Mouse (Mus musculus) hematopoietic stem cell, adult 5-6 weeks (primary cell): Measurements from ENCODE around the gene Gm17622. TPM values are rescaled to one million over a fixed set of nuclear protein-coding genes. Genes with fewer than 3 reads are reported as not detected.

Source experiments
- ATAC-seq, 2 experiments: fragments of 125-278 bp in 1 of 2; replicated peaks in 1 of 2; 2 replicates each; pipeline ENCODE4 v1.8.0; 2016 to 2017; ENCODE audit warnings: inconsistent platforms in 2 of 2, mild to moderate bottlenecking in 2 of 2, moderate number of reproducible peaks in 2 of 2, low read depth in 1 of 2, moderate TSS enrichment in 1 of 2; ENCODE audit not compliant: low FRiP score in 2 of 2, poor library complexity in 2 of 2, severe bottlenecking in 2 of 2, insufficient read depth in 1 of 2, low TSS enrichment in 1 of 2
- total RNA-seq: library from RNA; stranded (forward); fragments of 172-1452, 232-1000 nt; gene quantifications from 2 replicates; pipeline ENCODE4 v1.2.3, GENCODE M21; 2017

The Gm17622 gene
- total RNA-seq, 1 experiment from 2014 or later: not detected

- ATAC-seq: no peak
Measured at GRCm38 (mm10) chr13:96538103-96538502, 47.6 kb downstream of the Gm17622 start.

Other genes with a start within 250 kb of the Gm17622 start
- gene Poc5, start 102.4 kb upstream of the Gm17622 start, total RNA-seq: 14.8 and 15.0 TPM in 2 replicates
- 0.25 TPM in 1 of 2 replicates, not detected in the other for gene Ankdd1b, start 19.5 kb upstream of the Gm17622 start, total RNA-seq
- 14.5 and 20.4 TPM in 2 replicates for gene Polk, start 51.8 kb downstream of the Gm17622 start, total RNA-seq
- gene Col4a3bp, start 51.9 kb downstream of the Gm17622 start, total RNA-seq: 73.1 and 90.3 TPM in 2 replicates
- gene Hmgcr, start 180.2 kb downstream of the Gm17622 start, total RNA-seq: 75.0 and 76.9 TPM in 2 replicates